Mouse (Mus musculus) brain, embryonic 18.5 days (tissue): ENCODE measurements around the gene Lmna.

ENCODE experiments used
- DNase-seq: peaks from one replicate; pipeline ENCODE4 v3.0.0-alpha.2; 2012; ENCODE audit warnings: low read depth, low spot score

Gene Lmna

DNA sequence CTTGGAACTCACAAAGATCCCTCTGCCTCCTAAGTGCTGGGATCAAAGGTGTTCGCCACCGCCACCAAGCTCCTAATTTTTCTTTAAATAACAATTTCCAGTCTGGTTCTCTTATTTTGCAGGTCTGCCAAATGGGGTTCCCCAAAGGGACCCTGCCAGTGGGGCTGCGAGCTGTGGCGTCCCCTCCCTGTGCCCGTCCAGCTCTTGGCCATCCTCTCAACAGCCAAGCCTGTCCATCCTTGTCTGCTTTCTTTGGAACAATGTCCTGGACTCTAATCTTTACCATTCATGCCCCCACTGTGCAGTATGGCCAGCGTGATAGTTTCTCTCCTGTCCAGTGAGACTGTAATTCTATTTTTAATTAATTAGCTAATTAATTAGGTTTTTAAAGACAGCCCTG, 11.4 kb upstream of the Lmna start:
- DNase-seq: no peak

DNA sequence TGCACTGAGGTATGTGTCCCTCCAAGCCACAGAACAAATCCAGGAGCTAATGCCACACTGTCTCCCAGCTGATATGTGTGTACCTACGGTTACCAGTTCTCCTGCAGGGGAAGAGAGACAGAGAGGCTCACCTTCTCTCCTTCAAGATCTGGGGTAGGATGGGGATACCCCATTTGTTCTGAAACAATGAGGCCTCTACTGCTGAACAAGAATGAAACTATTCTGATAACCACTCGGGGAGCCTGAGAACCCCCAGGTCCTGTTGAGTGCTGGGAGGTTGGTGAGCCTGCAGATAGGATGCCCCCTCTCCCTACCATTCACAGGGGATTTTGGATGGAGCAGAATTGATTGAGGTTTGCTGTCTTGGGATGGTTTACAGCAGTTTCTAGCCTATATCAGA, 10.3 kb upstream of the Lmna start:
- DNase-seq: no peak

GRCm38 (mm10) chr3:88518411-88518810, 8.7 kb upstream of the Lmna start:
- no peak for DNase-seq

DNA sequence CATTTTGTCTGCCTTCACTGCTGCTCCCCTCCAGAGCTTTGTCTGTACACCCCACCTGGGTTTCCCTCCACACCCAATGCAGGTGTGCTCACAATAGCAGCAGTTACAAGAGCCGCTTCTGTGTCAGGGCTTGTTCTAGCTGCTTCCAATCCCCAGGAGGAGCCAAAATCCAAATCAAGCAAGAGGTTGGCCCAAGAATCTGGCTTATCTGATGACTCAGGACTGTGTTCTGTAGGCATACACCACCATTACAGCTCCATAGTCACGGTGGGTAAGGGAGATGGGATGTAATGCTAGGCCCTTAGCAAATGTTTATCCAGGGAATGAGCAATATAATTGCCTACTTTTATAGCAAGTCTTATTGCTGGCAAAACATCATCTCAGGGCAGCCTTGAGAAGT, 6.7 kb upstream of the Lmna start:
- DNase-seq: no peak

DNA sequence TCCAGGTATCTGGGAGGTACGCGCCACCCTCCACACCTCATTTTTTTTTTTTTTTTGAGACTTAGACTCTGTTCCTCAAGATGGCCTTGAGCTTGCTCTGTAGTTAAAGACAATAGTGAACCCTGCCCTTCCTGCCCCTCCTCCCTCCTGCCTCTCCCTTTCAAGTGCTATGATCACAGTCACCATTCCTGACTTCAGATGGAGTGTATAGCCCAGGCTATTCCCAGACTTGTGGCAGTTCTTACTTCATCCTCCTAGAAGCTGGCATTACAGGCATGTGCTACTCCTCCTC, 5.3 kb upstream of the Lmna start:
- DNase-seq: no peak

- DNase-seq: no peak
Measured at GRCm38 (mm10) chr3:88514231-88515094, 4.7 kb upstream of the Lmna start.

DNA sequence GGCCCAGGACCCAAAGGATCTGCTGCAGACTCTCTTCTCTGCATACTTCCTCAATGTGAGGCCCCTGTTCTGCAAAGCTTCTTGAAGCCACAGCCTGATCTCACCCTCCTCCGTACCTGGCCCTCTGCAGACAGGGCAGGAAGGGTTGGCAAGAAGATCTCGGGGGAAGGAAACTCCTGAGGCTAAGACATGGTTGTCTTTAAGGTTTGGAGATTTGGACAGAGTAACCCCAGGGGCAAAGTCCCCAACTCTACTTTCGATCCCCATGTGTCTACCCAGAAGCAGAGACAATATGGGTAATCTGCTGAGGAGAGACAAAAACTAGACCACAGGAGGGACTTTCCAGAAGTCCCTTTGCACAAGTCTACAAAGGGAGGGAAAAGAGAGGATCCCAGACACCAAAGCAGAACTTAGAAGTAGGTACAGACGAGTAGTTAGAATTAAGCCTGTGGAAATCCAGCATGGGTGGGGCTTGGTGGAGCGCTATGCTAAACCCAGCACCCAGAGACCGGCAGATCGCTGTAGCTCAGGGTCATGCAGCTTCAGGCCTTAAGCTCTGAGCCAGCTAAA, 3.9 kb upstream of the Lmna start:
- DNase-seq: no peak

DNA sequence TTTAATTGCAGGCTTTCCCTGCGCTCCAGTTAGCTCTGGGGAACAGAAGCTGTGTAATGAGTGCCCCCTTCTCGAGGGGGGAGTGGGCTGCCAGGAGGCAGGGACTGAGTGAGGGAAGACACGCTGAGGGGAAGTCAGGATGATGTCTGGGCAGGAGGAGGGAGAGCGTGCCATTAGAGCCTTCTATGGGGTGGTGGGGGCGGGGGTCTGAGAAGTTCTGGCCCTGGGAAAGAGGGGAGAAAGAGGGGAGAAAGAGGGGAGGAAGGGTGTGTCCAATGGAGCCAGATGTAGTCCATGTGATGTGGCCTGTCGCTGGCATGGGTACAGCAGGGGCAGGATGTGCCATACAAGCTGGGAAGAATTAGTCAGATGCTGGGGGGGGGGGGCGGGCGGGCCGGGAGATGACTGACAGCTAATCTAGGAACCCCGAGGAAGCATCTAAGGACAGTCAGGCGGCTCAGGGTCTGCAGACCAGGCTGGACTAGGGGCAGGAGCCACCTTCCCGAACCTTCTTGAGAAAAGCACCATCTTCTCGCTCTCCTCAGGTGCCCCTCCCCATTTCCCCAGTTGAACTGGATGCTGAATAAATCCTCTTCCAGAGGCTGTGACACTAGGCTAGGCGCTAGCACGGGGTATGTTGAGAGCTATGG, 3.3 kb upstream of the Lmna start:
- DNase-seq: no peak

GRCm38 (mm10) chr3:88512141-88512895, 2.6 kb upstream of the Lmna start:
- DNase-seq: no peak

DNA sequence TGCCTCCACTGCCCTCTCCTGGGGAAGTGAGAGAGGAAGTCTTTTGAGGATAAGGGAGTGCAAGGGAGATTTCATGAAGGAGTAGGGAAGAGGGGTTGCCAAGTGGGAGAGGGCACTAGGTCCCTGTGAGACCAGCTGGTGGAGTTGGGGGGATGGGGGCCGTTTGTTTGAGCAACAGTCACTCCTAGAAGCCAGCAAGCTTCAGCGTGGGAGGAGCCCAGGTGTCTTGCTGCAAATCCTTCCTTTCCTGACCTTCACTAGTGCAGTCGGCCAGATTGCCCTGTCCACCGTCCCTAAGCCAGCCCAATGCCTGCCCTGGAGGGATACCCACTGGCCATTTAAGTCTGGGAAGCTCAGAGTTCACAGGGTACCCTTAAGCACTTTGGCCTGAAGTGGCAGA, 1.8 kb upstream of the Lmna start:
- no peak for DNase-seq

DNA sequence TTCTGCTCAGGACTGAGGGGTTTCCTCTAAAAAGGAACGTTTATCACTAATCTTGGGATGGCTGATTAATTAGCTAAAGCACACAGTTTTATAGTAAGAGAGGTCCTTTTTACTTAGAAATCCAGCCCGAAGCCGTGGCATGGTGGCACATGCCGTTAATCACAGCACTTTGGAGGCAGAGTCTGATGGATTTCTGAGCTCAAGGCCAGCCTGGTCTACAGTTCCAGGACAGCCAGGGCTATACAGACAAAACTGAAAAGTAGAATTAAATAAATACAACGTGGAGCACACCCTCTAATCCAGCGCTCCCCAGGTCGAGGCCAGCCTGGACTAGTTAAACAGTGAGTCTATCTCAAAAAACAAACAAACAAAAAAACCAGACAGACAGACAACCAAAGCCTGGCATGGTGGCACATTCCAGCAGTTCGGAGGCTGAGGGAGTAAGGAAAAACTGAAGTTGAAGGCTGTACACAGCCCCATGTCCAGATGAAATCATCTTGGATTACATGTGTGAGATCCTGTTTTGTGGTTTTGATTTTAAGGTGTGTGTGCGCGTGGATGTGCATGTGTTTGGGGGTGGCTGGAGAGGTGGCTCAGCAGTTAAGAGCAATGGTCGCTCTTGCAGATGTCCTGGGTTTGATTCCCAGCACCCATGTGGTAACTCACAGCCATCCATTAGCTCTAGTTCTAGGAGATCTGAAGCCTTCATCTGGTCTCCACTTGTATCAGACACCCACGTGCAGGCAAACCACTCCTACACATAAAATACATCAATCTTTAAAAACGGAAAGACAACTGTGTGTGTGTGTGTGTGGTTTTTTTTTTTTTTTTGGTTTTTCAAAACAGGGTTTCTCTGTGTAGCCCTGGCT, 899 bp upstream of the Lmna start:
- no peak for DNase-seq

- DNase-seq: no peak
Measured at GRCm38 (mm10) chr3:88509250-88509649, 506 bp downstream of the Lmna start.

- no peak for DNase-seq
Measured at GRCm38 (mm10) chr3:88505765-88506164, 4.0 kb downstream of the Lmna start.

- DNase-seq: no peak
Measured at GRCm38 (mm10) chr3:88505081-88505480, 4.7 kb downstream of the Lmna start.

GRCm38 (mm10) chr3:88503881-88504746, 5.6 kb downstream of the Lmna start:
- DNase-seq: no peak

- DNase-seq: no peak
Measured at GRCm38 (mm10) chr3:88503505-88503863, 6.3 kb downstream of the Lmna start.

GRCm38 (mm10) chr3:88502641-88503504, 6.9 kb downstream of the Lmna start:
- DNase-seq: peak; percentile 66

DNA sequence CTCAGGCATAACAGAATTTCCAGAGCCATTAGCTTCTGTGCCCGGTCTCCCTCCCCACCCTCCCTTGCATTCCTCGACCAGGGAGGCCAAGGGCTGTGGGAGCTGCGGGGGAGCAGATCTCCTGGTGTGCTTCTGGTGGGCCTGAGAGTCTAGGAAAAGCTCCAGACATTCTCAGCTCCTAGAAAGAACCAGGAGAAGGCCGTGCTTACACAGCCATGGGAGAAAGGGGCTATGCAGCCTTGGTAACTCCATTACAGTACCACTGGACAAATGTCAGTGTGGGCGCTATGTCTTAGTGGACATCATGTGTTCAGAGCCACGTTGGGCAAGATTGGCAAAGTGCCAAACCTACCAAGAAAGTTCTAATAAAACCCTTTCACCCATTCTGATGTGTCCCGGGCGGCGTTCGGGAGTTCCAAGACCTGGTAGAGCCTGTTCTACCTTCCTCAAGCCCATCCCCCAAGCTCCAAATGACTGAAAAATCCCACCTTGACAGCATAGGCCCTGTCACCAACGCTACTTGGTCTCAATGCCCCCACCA, 7.7 kb downstream of the Lmna start:
- DNase-seq: no peak

DNA sequence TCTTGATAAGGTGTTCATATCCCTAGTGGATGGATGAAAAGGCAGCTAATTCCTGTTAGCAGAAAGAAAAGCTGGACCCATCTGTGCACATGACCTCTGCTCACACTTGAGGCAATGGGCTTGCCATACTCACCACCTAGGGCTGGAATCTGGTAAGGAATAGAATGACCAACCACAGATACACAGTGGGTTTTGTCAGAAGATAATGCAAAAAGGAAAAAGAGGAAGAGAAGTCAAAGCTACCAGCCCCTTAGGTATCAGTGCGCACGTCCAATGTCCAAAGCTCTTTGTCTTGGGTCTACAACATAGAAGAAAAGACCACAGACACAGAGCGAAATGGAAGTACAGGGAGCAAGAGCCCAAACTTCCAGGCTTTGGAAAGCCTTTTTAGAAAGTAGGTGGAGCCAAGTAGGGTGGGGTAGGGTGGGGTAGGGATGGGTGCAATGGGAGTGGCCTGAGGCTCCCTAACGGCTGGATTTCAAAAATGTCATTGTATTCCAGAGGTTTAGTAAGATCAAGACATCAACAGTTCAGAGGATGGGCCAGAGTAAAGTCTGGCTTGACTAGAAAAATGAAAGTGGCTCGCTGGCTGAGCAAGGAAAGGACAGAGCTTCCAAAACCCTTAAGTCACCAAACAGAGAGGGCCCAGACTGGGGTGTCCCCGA, 8.3 kb downstream of the Lmna start:
- no peak for DNase-seq
